Comparison of ENCODE assay signal across 7 mouse cellular contexts in the genomic region with DNA sequence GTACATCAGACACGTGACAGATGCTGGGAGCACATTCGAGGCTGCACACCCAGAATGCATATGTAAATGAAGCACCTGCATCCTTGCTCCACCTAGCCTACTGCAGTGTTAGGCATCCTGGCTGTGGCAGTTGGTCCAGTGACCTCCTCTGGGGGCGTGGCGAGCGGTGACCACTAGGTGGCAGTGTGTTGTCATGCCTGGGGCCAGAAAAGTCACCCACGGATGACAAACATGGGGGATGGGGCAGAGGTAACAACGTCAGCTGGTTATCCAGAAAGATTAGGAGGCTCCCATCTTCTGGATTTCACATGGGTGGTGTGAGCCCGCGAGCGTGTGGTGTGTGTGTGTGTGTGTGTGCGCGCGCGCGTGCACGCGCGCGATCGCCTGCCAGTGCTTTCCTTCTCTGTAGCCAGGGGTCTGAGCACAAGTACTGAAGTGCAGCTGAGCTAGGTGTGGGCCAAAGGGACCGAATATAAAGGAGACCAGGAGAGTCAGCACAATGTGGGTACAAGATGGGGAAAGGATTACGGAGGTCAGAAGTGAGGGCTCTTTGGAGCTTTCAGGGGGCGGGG. TPM values are rescaled to one million over a fixed set of nuclear protein-coding genes. Genes with fewer than 3 reads are reported as not detected.
A peak's percentile ranks its signal among the peaks of the same experiment; 100 is the strongest.
DNase-seq lines count a peak whose midpoint lies in the region; ATAC-seq lines count a peak whose summit lies in the region.

No protein-coding gene starts in this region.

- under 1% methylated on average over 23 of the region's 23 CpGs for WGBS in embryonic facial prominence, embryonic 10.5 days
- under 1% methylated on average over 23 of the region's 23 CpGs for WGBS in limb, embryonic 11.5 days
- WGBS in midbrain, embryonic 14.5 days = under 1% methylated on average over 23 of the region's 23 CpGs

- peaks cover 12% of the 10 kb centered on the region for H3K27me3 ChIP-seq in embryonic facial prominence, embryonic 10.5 days (replicated peaks; ENCODE audit: low read depth, poor library complexity, severe bottlenecking)
- peaks cover 2% of the 10 kb centered on the region; the same call in 1 of the 2 replicates for H3K27me3 ChIP-seq in limb, embryonic 11.5 days (ENCODE audit: control insufficient read depth, insufficient read depth, low read length)
- H3K27me3 ChIP-seq in midbrain, embryonic 14.5 days (ENCODE audit: control insufficient read depth, insufficient read depth, low read length) = 0 out of 2 replicates have a peak, but pooled peaks cover 4% of the 10 kb centered on the region

- H3K9ac ChIP-seq in limb, embryonic 11.5 days (ENCODE audit: low read length) = peak overlapping the region; percentile 88
- peak overlapping the region; percentile 62 for H3K9ac ChIP-seq in midbrain, embryonic 14.5 days (replicated peaks; ENCODE audit: low read length)

- H3K36me3 ChIP-seq in embryonic facial prominence, embryonic 10.5 days (replicated peaks) = no peaks in the 10 kb centered on the region
- H3K36me3 ChIP-seq in limb, embryonic 11.5 days (ENCODE audit: control insufficient read depth, insufficient read depth, low read length) = no peaks in the 10 kb centered on the region
- 0 out of 2 replicates have a peak, but pooled peaks cover 3% of the 10 kb centered on the region for H3K36me3 ChIP-seq in midbrain, embryonic 14.5 days (ENCODE audit: control insufficient read depth, insufficient read depth, low read length)

- peaks cover 24% of the 10 kb centered on the region for H3K4me1 ChIP-seq in embryonic facial prominence, embryonic 10.5 days
- H3K4me1 ChIP-seq in limb, embryonic 11.5 days (ENCODE audit: control insufficient read depth, insufficient read depth, low read length) = peaks cover 8% of the 10 kb centered on the region; the same call in 1 of the 2 replicates
- peaks cover 19% of the 10 kb centered on the region for H3K4me1 ChIP-seq in midbrain, embryonic 14.5 days (ENCODE audit: control insufficient read depth, insufficient read depth, low read length)

- peak overlapping the region; percentile 65 for H3K4me3 ChIP-seq in embryonic facial prominence, embryonic 10.5 days
- H3K4me3 ChIP-seq in limb, embryonic 11.5 days (ENCODE audit: low read depth, low read length) = peak overlapping the region; percentile 42
- H3K4me3 ChIP-seq in midbrain, embryonic 14.5 days (replicated peaks; ENCODE audit: low read depth, low read length) = peak overlapping the region; percentile 39

- peak overlapping the region; percentile 98 for H3K27ac ChIP-seq in embryonic facial prominence, embryonic 10.5 days (replicated peaks)
- H3K27ac ChIP-seq in limb, embryonic 11.5 days (replicated peaks; ENCODE audit: low read depth, low read length) = peak overlapping the region; percentile 93
- H3K27ac ChIP-seq in midbrain, embryonic 14.5 days (replicated peaks; ENCODE audit: low read depth, low read length) = peak overlapping the region; percentile 99

- H3K4me2 ChIP-seq in limb, embryonic 11.5 days (ENCODE audit: low read depth, severe bottlenecking) = peak overlapping the region; percentile 78
- peak overlapping the region; percentile 82 for H3K4me2 ChIP-seq in midbrain, embryonic 14.5 days (ENCODE audit: low read length)

- DNase-seq in adrenal gland, postnatal 10 days = peak; percentile 98
- peak; percentile 95 for DNase-seq in embryonic facial prominence, embryonic 10.5 days (ENCODE audit: low spot score)
- peak; percentile 99 for DNase-seq in heart, adult 11 months
- peak; percentile 98 for DNase-seq in kidney, adult 18-20 months
- peak; percentile 99 for DNase-seq in limb, embryonic 11.5 days (ENCODE audit: low spot score)
- DNase-seq in midbrain, embryonic 14.5 days = peak; percentile 96
- peak; percentile 89 to 97 for DNase-seq in spleen, adult 18-20 months

- H3K9me3 ChIP-seq in embryonic facial prominence, embryonic 10.5 days = no peaks in the 10 kb centered on the region
- H3K9me3 ChIP-seq in limb, embryonic 11.5 days (ENCODE audit: control insufficient read depth, low read length) = no peaks in the 10 kb centered on the region
- no peaks in the 10 kb centered on the region for H3K9me3 ChIP-seq in midbrain, embryonic 14.5 days (ENCODE audit: control insufficient read depth, low read length)

- peak; percentile 76 for ATAC-seq in limb, embryonic 11.5 days (ENCODE audit: insufficient number of reproducible peaks, low FRiP score, low TSS enrichment, low read depth)
- ATAC-seq in midbrain, embryonic 14.5 days (ENCODE audit: low FRiP score, low TSS enrichment) = peak; percentile 86

RNA-seq across cellular contexts. Expression of gene Lag3, which starts 7.8 kb away (rescaled TPM):
- total RNA-seq in adrenal gland, postnatal 10 days (2021) = 1 to 10 TPM; 1.4 to 1.8 TPM
- 1.2 and 1.6 TPM in 2 replicates for polyA plus RNA-seq in embryonic facial prominence, embryonic 10.5 days (2016; fragmentation: Nextera tagmentation; extraction: Ambion mirVana)
- 0.88 and 1.4 TPM in 2 replicates for polyA plus RNA-seq in limb, embryonic 11.5 days (2014; fragmentation: Nextera tagmentation; extraction: Ambion mirVana)
- polyA plus RNA-seq in midbrain, embryonic 14.5 days (2014; fragmentation: Nextera tagmentation; extraction: Ambion mirVana) = 3.3 and 3.5 TPM in 2 replicates

RNA-seq across cellular contexts. Expression of gene Cd4, which starts 15.6 kb away (rescaled TPM):
- 1 to 10 TPM; 3.8 to 4.0 TPM for total RNA-seq in adrenal gland, postnatal 10 days (2021)
- polyA plus RNA-seq in embryonic facial prominence, embryonic 10.5 days (2016; fragmentation: Nextera tagmentation; extraction: Ambion mirVana) = not detected in 2 replicates
- 0.06 TPM in 1 of 2 replicates, not detected in the other for polyA plus RNA-seq in limb, embryonic 11.5 days (2014; fragmentation: Nextera tagmentation; extraction: Ambion mirVana)
- polyA plus RNA-seq in midbrain, embryonic 14.5 days (2014; fragmentation: Nextera tagmentation; extraction: Ambion mirVana) = 0.11 and 0.27 TPM in 2 replicates

RNA-seq across cellular contexts. Expression of gene Ptms, which starts 16.2 kb away (rescaled TPM):
- 100 to 1,000 TPM; 824 to 887 TPM for total RNA-seq in adrenal gland, postnatal 10 days (2021)
- 203 and 213 TPM in 2 replicates for polyA plus RNA-seq in embryonic facial prominence, embryonic 10.5 days (2016; fragmentation: Nextera tagmentation; extraction: Ambion mirVana)
- polyA plus RNA-seq in limb, embryonic 11.5 days (2014; fragmentation: Nextera tagmentation; extraction: Ambion mirVana) = 221 and 223 TPM in 2 replicates
- polyA plus RNA-seq in midbrain, embryonic 14.5 days (2014; fragmentation: Nextera tagmentation; extraction: Ambion mirVana) = 749 and 823 TPM in 2 replicates

RNA-seq across cellular contexts. Expression of gene Mlf2, which starts 27.5 kb away (rescaled TPM):
- total RNA-seq in adrenal gland, postnatal 10 days (2021) = 100 to 1,000 TPM; 271 to 288 TPM
- 390 and 408 TPM in 2 replicates for polyA plus RNA-seq in embryonic facial prominence, embryonic 10.5 days (2016; fragmentation: Nextera tagmentation; extraction: Ambion mirVana)
- 406 and 414 TPM in 2 replicates for polyA plus RNA-seq in limb, embryonic 11.5 days (2014; fragmentation: Nextera tagmentation; extraction: Ambion mirVana)
- polyA plus RNA-seq in midbrain, embryonic 14.5 days (2014; fragmentation: Nextera tagmentation; extraction: Ambion mirVana) = 535 and 570 TPM in 2 replicates

RNA-seq across cellular contexts. Expression of gene Gpr162, which starts 39.9 kb away (rescaled TPM):
- total RNA-seq in adrenal gland, postnatal 10 days (2021) = 1 to 10 TPM; 3.5 to 5.2 TPM
- polyA plus RNA-seq in embryonic facial prominence, embryonic 10.5 days (2016; fragmentation: Nextera tagmentation; extraction: Ambion mirVana) = 1.3 and 1.4 TPM in 2 replicates
- polyA plus RNA-seq in limb, embryonic 11.5 days (2014; fragmentation: Nextera tagmentation; extraction: Ambion mirVana) = 0.92 and 0.98 TPM in 2 replicates
- 14.7 and 34.9 TPM in 2 replicates for polyA plus RNA-seq in midbrain, embryonic 14.5 days (2014; fragmentation: Nextera tagmentation; extraction: Ambion mirVana)

Comparison
In these comparisons a context has a peak if more than half of its experiments do, and no peak if none do; other contexts are left out.
1. Peak in every context shown above with its lines: DNase-seq, ATAC-seq, H3K4me3 ChIP-seq and H3K27ac ChIP-seq.